Mouse (Mus musculus): ENCODE data around the gene Fkbp15.

Gene Fkbp15

GRCm38 (mm10) chr4:62383752-62384151 is 23.4 kb upstream of the Fkbp15 start:
- Histone ChIP-seq H3K27me3 (ENCODE audit: control insufficient read depth, insufficient read depth, low read length, poor library complexity, severe bottlenecking) (no peaks in the 10 kb centered on the region), H3K36me3 (ENCODE audit: control insufficient read depth, insufficient read depth, low read length, poor library complexity, severe bottlenecking) (no peaks in the 10 kb centered on the region)
- DNase-seq (ENCODE audit: low read depth, low spot score) = no peak

- no peak for DNase-seq (ENCODE audit: low read depth, low spot score)
- Histone ChIP-seq H3K36me3 (ENCODE audit: control insufficient read depth, insufficient read depth, low read length, poor library complexity, severe bottlenecking) (no peaks in the 10 kb centered on the region), H3K27me3 (ENCODE audit: control insufficient read depth, insufficient read depth, low read length, poor library complexity, severe bottlenecking) (no peaks in the 10 kb centered on the region)
These were observed 22.9 kb upstream of the Fkbp15 start for GRCm38 (mm10) chr4:62383207-62383606.

- no peaks in the 10 kb centered on the region for H3K27me3 ChIP-seq (ENCODE audit: control insufficient read depth, insufficient read depth, low read length, poor library complexity, severe bottlenecking)
- no peaks in the 10 kb centered on the region for H3K36me3 ChIP-seq (ENCODE audit: control insufficient read depth, insufficient read depth, low read length, poor library complexity, severe bottlenecking)
- no peak for DNase-seq (ENCODE audit: low read depth, low spot score)
These were observed 19.5 kb upstream of the Fkbp15 start for GRCm38 (mm10) chr4:62379724-62380381.

- Histone ChIP-seq H3K27me3 (ENCODE audit: control insufficient read depth, insufficient read depth, low read length, poor library complexity, severe bottlenecking) (no peaks in the 10 kb centered on the region), H3K36me3 (ENCODE audit: control insufficient read depth, insufficient read depth, low read length, poor library complexity, severe bottlenecking) (no peaks in the 10 kb centered on the region)
- DNase-seq (ENCODE audit: low read depth, low spot score) = no peak
These were observed 15.8 kb upstream of the Fkbp15 start for GRCm38 (mm10) chr4:62376123-62376522.

GRCm38 (mm10) chr4:62374342-62374741 is 14.0 kb upstream of the Fkbp15 start:
- Histone ChIP-seq H3K36me3 (ENCODE audit: control insufficient read depth, insufficient read depth, low read length, poor library complexity, severe bottlenecking) (no peaks in the 10 kb centered on the region), H3K27me3 (ENCODE audit: control insufficient read depth, insufficient read depth, low read length, poor library complexity, severe bottlenecking) (no peaks in the 10 kb centered on the region)
- DNase-seq (ENCODE audit: low read depth, low spot score) = no peak

- DNase-seq (ENCODE audit: low read depth, low spot score) = no peak
- no peaks in the 10 kb centered on the region for H3K27me3 ChIP-seq (ENCODE audit: control insufficient read depth, insufficient read depth, low read length, poor library complexity, severe bottlenecking)
- H3K36me3 ChIP-seq (ENCODE audit: control insufficient read depth, insufficient read depth, low read length, poor library complexity, severe bottlenecking) = no peaks in the 10 kb centered on the region
These were observed 13.3 kb upstream of the Fkbp15 start for GRCm38 (mm10) chr4:62373668-62374067.

GRCm38 (mm10) chr4:62372818-62373520 is 12.6 kb upstream of the Fkbp15 start:
- no peaks in the 10 kb centered on the region for H3K36me3 ChIP-seq (ENCODE audit: control insufficient read depth, insufficient read depth, low read length, poor library complexity, severe bottlenecking)
- no peak for DNase-seq (ENCODE audit: low read depth, low spot score)
- no peaks in the 10 kb centered on the region for H3K27me3 ChIP-seq (ENCODE audit: control insufficient read depth, insufficient read depth, low read length, poor library complexity, severe bottlenecking)

GRCm38 (mm10) chr4:62372410-62372809 is 12.1 kb upstream of the Fkbp15 start:
- Histone ChIP-seq H3K27me3 (ENCODE audit: control insufficient read depth, insufficient read depth, low read length, poor library complexity, severe bottlenecking) (no peaks in the 10 kb centered on the region), H3K36me3 (ENCODE audit: control insufficient read depth, insufficient read depth, low read length, poor library complexity, severe bottlenecking) (no peaks in the 10 kb centered on the region)
- DNase-seq (ENCODE audit: low read depth, low spot score) = no peak

- H3K27me3 ChIP-seq (ENCODE audit: control insufficient read depth, insufficient read depth, low read length, poor library complexity, severe bottlenecking) = no peaks in the 10 kb centered on the region
- H3K36me3 ChIP-seq (ENCODE audit: control insufficient read depth, insufficient read depth, low read length, poor library complexity, severe bottlenecking) = no peaks in the 10 kb centered on the region
- DNase-seq (ENCODE audit: low read depth, low spot score) = no peak
These were observed 8.7 kb upstream of the Fkbp15 start for GRCm38 (mm10) chr4:62369091-62369490.

- Histone ChIP-seq H3K27me3 (ENCODE audit: control insufficient read depth, insufficient read depth, low read length, poor library complexity, severe bottlenecking) (no peaks in the 10 kb centered on the region), H3K36me3 (ENCODE audit: control insufficient read depth, insufficient read depth, low read length, poor library complexity, severe bottlenecking) (no peaks in the 10 kb centered on the region)
- DNase-seq (ENCODE audit: low read depth, low spot score) = peak; percentile 51
These were observed 7.2 kb upstream of the Fkbp15 start for GRCm38 (mm10) chr4:62367586-62367985.

GRCm38 (mm10) chr4:62366291-62366690 is 5.9 kb upstream of the Fkbp15 start:
- no peaks in the 10 kb centered on the region for H3K27me3 ChIP-seq (ENCODE audit: control insufficient read depth, insufficient read depth, low read length, poor library complexity, severe bottlenecking)

GRCm38 (mm10) chr4:62364299-62364698 is 4.0 kb upstream of the Fkbp15 start:
- DNase-seq (ENCODE audit: low read depth, low spot score) = no peak
- Histone ChIP-seq H3K27me3 (ENCODE audit: control insufficient read depth, insufficient read depth, low read length, poor library complexity, severe bottlenecking) (no peaks in the 10 kb centered on the region), H3K36me3 (ENCODE audit: control insufficient read depth, insufficient read depth, low read length, poor library complexity, severe bottlenecking) (no peaks in the 10 kb centered on the region)

More at GRCm38 (mm10) chr4:62366291-62366690, 5.9 kb upstream of the Fkbp15 start:
- no peak for DNase-seq (ENCODE audit: low read depth, low spot score)
- no peaks in the 10 kb centered on the region for H3K36me3 ChIP-seq (ENCODE audit: control insufficient read depth, insufficient read depth, low read length, poor library complexity, severe bottlenecking)

- peak; percentile 54 for DNase-seq (ENCODE audit: low read depth, low spot score)
- Histone ChIP-seq H3K27me3 (ENCODE audit: control insufficient read depth, insufficient read depth, low read length, poor library complexity, severe bottlenecking) (no peaks in the 10 kb centered on the region), H3K36me3 (ENCODE audit: control insufficient read depth, insufficient read depth, low read length, poor library complexity, severe bottlenecking) (no peaks in the 10 kb centered on the region)
These were observed 2.1 kb upstream of the Fkbp15 start for GRCm38 (mm10) chr4:62362437-62362836.

GRCm38 (mm10) chr4:62361997-62362396 is 1.6 kb upstream of the Fkbp15 start:
- Histone ChIP-seq H3K27me3 (ENCODE audit: control insufficient read depth, insufficient read depth, low read length, poor library complexity, severe bottlenecking) (no peaks in the 10 kb centered on the region), H3K36me3 (ENCODE audit: control insufficient read depth, insufficient read depth, low read length, poor library complexity, severe bottlenecking) (no peaks in the 10 kb centered on the region)
- DNase-seq (ENCODE audit: low read depth, low spot score) = no peak

GRCm38 (mm10) chr4:62361571-62361970 is 1.2 kb upstream of the Fkbp15 start:
- Histone ChIP-seq H3K36me3 (ENCODE audit: control insufficient read depth, insufficient read depth, low read length, poor library complexity, severe bottlenecking) (no peaks in the 10 kb centered on the region), H3K27me3 (ENCODE audit: control insufficient read depth, insufficient read depth, low read length, poor library complexity, severe bottlenecking) (no peaks in the 10 kb centered on the region)
- no peak for DNase-seq (ENCODE audit: low read depth, low spot score)
